Mouse (Mus musculus): ENCODE measurements around the gene Cwc25. TPM values are rescaled to one million over a fixed set of nuclear protein-coding genes. Genes with fewer than 3 reads are reported as not detected.

Cwc25 gene
- polyA plus RNA-seq, 1 experiment: 6.3 TPM

DNA sequence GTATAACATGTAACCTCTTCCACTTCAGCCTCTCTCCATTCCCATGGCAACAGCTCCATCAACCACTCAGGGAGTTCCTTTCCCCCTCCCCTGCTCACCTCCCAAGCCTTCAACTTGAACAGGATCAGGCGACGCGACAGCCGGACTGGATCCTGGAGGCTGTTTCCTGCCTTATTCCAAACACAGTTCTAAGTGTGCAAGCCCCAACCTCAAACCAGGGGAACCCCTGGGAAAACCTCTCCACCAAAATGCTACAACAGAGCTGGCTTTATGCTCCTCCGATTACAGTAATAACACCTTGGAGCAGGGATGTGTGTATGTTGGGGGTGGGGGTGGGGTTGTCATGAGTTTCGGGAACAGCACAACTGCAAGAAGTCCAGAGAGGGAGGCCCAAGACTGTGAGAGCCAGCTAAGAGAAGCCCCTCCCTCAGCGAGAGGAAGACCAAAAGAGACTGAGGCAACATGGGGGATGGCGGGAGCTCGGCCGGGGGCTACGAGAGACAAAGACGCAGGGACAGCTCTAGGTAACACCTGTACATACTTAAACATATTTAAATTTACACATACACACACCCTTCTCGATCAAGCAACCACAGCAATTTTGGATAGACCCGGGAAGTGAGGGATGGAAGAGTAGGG is 68.3 kb downstream of the Cwc25 start:
- no peaks in the 10 kb centered on the region for H3K36me3 ChIP-seq (ENCODE audit: control insufficient read depth, insufficient read depth, low read length)
- no peaks in the 10 kb centered on the region for H3K27me3 ChIP-seq (ENCODE audit: control insufficient read depth, insufficient read depth, low read length)
- no peak overlapping the region for H3K27ac ChIP-seq (ENCODE audit: control insufficient read depth, insufficient read depth, low read depth, low read length)
- no peak overlapping the region; the same call in 1 of the 2 replicates for H3K4me3 ChIP-seq (ENCODE audit: control insufficient read depth, low read depth, low read length)
- H3K4me1 ChIP-seq (ENCODE audit: control insufficient read depth, insufficient read depth, low read length): peaks cover 36% of the 10 kb centered on the region
- TF ChIP-seq CTCF (IDR thresholded peaks at IDR 0.05; ENCODE audit: control insufficient read depth, insufficient read depth, insufficient replicate concordance, low read depth, low read length) (no peak), POLR2A (IDR thresholded peaks at IDR 0.05; ENCODE audit: control insufficient read depth, low read depth, low read length) (no peak)

DNA sequence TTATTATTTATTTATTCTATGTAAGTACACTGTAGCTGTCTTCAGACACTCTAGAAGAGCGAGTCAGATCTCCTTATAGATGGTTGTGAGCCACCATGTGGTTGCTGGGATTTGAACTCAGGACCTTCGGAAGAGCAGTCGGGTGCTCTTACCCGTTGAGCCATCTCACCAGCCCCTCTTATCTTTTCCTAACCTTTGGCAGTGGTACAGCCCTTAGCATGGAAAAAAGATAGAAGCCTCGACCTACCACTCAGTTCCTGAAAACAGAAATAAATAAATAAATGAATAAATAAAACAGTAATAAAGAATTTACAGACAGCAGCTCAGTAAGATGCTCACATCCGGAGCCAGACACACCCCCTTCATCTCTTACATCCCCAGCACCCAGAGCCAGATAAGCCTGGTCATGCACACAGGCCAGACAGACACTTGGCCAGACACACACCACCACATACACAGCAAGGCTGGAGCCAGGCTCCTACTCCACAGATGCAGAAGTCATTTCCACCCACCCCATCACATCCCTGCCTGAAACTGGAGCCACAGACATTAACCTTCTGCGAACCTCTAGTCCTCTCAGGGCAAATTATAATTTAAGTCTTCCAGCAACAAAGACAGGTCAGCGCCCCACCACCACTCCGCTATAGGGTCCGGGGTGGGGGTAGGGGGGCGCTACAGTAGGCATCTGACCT is 69.0 kb downstream of the Cwc25 start:
- peaks cover 33% of the 10 kb centered on the region for H3K4me1 ChIP-seq (ENCODE audit: control insufficient read depth, insufficient read depth, low read length)
- no peak overlapping the region for H3K4me3 ChIP-seq (ENCODE audit: control insufficient read depth, low read depth, low read length)
- no peaks in the 10 kb centered on the region for H3K27me3 ChIP-seq (ENCODE audit: control insufficient read depth, insufficient read depth, low read length)
- TF ChIP-seq POLR2A (IDR thresholded peaks at IDR 0.05; ENCODE audit: control insufficient read depth, low read depth, low read length) (no peak), CTCF (IDR thresholded peaks at IDR 0.05; ENCODE audit: control insufficient read depth, insufficient read depth, insufficient replicate concordance, low read depth, low read length) (no peak)
- H3K36me3 ChIP-seq (ENCODE audit: control insufficient read depth, insufficient read depth, low read length): no peaks in the 10 kb centered on the region
- no peak overlapping the region for H3K27ac ChIP-seq (ENCODE audit: control insufficient read depth, insufficient read depth, low read depth, low read length)

DNA sequence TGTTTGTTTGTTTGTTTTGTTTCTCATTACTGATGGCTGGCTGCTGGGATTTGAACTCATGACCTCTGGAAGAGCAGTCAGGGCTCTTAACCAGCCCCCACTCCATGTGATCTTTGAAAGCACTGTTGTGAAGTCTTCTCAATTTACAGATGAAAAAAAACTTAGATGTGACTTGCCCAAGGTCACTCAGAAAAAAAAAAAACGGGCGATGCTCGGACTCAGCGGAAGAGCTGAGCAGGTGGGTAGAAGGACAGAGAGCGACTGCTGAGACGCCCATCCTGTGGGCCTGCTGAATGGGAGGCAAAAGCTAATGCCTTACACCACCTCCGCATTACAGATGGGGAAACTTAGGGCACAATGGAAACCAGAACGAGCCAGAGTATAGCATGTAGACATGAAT is 69.7 kb downstream of the Cwc25 start:
- no peak overlapping the region for H3K27ac ChIP-seq (ENCODE audit: control insufficient read depth, insufficient read depth, low read depth, low read length)
- no peak for TF ChIP-seq POLR2A (IDR thresholded peaks at IDR 0.05; ENCODE audit: control insufficient read depth, low read depth, low read length)
- no peak for TF ChIP-seq CTCF (IDR thresholded peaks at IDR 0.05; ENCODE audit: control insufficient read depth, insufficient read depth, insufficient replicate concordance, low read depth, low read length)
- no peaks in the 10 kb centered on the region for H3K36me3 ChIP-seq (ENCODE audit: control insufficient read depth, insufficient read depth, low read length)
- no peak overlapping the region for H3K4me3 ChIP-seq (ENCODE audit: control insufficient read depth, low read depth, low read length)
- H3K27me3 ChIP-seq (ENCODE audit: control insufficient read depth, insufficient read depth, low read length): no peaks in the 10 kb centered on the region
- peaks cover 30% of the 10 kb centered on the region for H3K4me1 ChIP-seq (ENCODE audit: control insufficient read depth, insufficient read depth, low read length)

DNA sequence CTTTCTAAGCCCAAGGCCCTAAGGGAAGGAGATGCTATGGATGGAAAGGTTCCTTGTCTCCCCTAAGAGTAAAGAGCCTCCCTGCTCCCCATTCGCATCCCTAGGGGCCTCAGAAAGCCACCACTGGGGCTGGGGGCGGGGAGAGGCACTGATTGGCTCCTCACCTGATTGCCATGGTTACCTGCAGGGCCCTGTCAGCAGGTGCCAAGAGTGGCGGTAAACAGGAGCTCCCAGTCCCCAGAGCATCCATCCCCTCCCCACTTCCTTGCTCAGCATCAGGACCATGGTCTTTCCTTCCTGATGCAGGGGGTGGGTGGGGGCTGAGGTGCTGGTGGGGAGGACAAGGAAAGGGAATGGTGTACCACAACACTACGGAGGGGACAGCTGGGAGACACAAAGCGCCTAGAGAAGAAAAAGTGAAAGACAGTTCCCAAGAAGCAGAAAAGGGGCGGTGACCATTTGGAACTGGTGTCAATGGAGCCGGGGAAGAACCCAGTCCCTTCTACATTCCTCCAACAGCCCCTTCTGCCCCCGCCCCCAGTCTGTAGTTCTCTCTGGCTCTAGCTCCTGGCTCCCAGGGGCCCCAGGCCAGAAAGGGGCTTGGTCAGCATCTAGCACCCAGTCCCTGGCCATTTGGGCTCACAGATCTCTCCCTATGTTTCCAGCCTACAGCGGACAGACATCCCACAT is 70.5 kb downstream of the Cwc25 start:
- TF ChIP-seq CTCF (IDR thresholded peaks at IDR 0.05; ENCODE audit: control insufficient read depth, insufficient read depth, insufficient replicate concordance, low read depth, low read length) (no peak), POLR2A (IDR thresholded peaks at IDR 0.05; ENCODE audit: control insufficient read depth, low read depth, low read length) (no peak)
- no peak overlapping the region for H3K4me3 ChIP-seq (ENCODE audit: control insufficient read depth, low read depth, low read length)
- peaks cover 25% of the 10 kb centered on the region for H3K4me1 ChIP-seq (ENCODE audit: control insufficient read depth, insufficient read depth, low read length)
- H3K36me3 ChIP-seq (ENCODE audit: control insufficient read depth, insufficient read depth, low read length): no peaks in the 10 kb centered on the region
- no peak overlapping the region for H3K27ac ChIP-seq (ENCODE audit: control insufficient read depth, insufficient read depth, low read depth, low read length)
- H3K27me3 ChIP-seq (ENCODE audit: control insufficient read depth, insufficient read depth, low read length): no peaks in the 10 kb centered on the region

Other genes starting within 250 kb of the Cwc25 start
- gene Srcin1, start 190.4 kb downstream of the Cwc25 start, polyA plus RNA-seq (2012; rRNA removed): 35.5 and 47.1 TPM in 2 replicates
- gene Epop, start 136.9 kb downstream of the Cwc25 start, polyA plus RNA-seq (2012; rRNA removed): 0.47 and 0.58 TPM in 2 replicates
- 7.4 and 8.2 TPM in 2 replicates for gene Mllt6, start 103.1 kb downstream of the Cwc25 start, polyA plus RNA-seq (2012; rRNA removed)
- gene Cisd3, start 80.7 kb downstream of the Cwc25 start, polyA plus RNA-seq (2012; rRNA removed): 17.6 and 17.7 TPM in 2 replicates
- 6.4 and 8.1 TPM in 2 replicates for gene Pcgf2, start 66.1 kb downstream of the Cwc25 start, polyA plus RNA-seq (2012; rRNA removed)
- gene Psmb3, start 63.2 kb downstream of the Cwc25 start, polyA plus RNA-seq (2012; rRNA removed): 102 and 104 TPM in 2 replicates
- 2.5 TPM in 2 replicates for gene Pip4k2b, start 21.9 kb downstream of the Cwc25 start, polyA plus RNA-seq (2012; rRNA removed)
- 174 and 181 TPM in 2 replicates for gene 1700001P01Rik, start 9.4 kb upstream of the Cwc25 start, polyA plus RNA-seq (2012; rRNA removed)
- 120 and 126 TPM in 2 replicates for gene Rpl23, start 15.9 kb upstream of the Cwc25 start, polyA plus RNA-seq (2012; rRNA removed)
- 21.4 and 23.1 TPM in 2 replicates for gene Lasp1, start 32.4 kb upstream of the Cwc25 start, polyA plus RNA-seq (2012; rRNA removed)
- gene B230217C12Rik, start 74.2 kb upstream of the Cwc25 start, polyA plus RNA-seq (2012; rRNA removed): 2.7 and 3.5 TPM in 2 replicates
- gene Fbxo47, start 117.6 kb upstream of the Cwc25 start, polyA plus RNA-seq (2012; rRNA removed): 19.8 and 25.8 TPM in 2 replicates
- 64.4 and 70.5 TPM in 2 replicates for gene Plxdc1, start 219.9 kb upstream of the Cwc25 start, polyA plus RNA-seq (2012; rRNA removed)
- gene Arl5c, start 229.6 kb upstream of the Cwc25 start, polyA plus RNA-seq (2012; rRNA removed): 0.20 and 0.44 TPM in 2 replicates

All from testis, adult 2 months (tissue).